Mouse (Mus musculus): Measurements from ENCODE around the gene Tirap. TPM values are rescaled to one million over a fixed set of nuclear protein-coding genes. Genes with fewer than 3 reads are reported as not detected.

Gene Tirap
- polyA plus RNA-seq, 1 experiment = 2.8 TPM

GRCm38 (mm10) chr9:35183359-35183758 is 16.7 kb downstream of the Tirap start:
- Histone ChIP-seq H3K27me3 (ENCODE audit: control insufficient read depth, insufficient read depth, low read length) (no peaks in the 10 kb centered on the region), H3K4me3 (replicated peaks; ENCODE audit: insufficient read depth, low read depth, low read length) (no peak overlapping the region), H3K27ac (ENCODE audit: insufficient read depth, low read length) (no peak overlapping the region), H3K4me1 (ENCODE audit: control insufficient read depth, insufficient read depth, low read length) (no peaks in the 10 kb centered on the region)
- no peak for DNase-seq
- 76% methylated on average over 5 of the region's 5 CpGs for WGBS
- no peak for TF ChIP-seq POLR2A (IDR thresholded peaks at IDR 0.05; ENCODE audit: borderline replicate concordance, insufficient read depth, low read length)
- no peak for TF ChIP-seq CTCF (IDR thresholded peaks at IDR 0.05; ENCODE audit: borderline replicate concordance, insufficient read depth, low read depth, low read length)

GRCm38 (mm10) chr9:35182832-35183231 is 17.3 kb downstream of the Tirap start:
- TF ChIP-seq POLR2A (IDR thresholded peaks at IDR 0.05; ENCODE audit: borderline replicate concordance, insufficient read depth, low read length) = no peak
- no peak for TF ChIP-seq CTCF (IDR thresholded peaks at IDR 0.05; ENCODE audit: borderline replicate concordance, insufficient read depth, low read depth, low read length)
- WGBS = 77% methylated on average over 2 of the region's 2 CpGs
- Histone ChIP-seq H3K27ac (ENCODE audit: insufficient read depth, low read length) (no peak overlapping the region), H3K4me3 (replicated peaks; ENCODE audit: insufficient read depth, low read depth, low read length) (no peak overlapping the region), H3K27me3 (ENCODE audit: control insufficient read depth, insufficient read depth, low read length) (no peaks in the 10 kb centered on the region), H3K4me1 (ENCODE audit: control insufficient read depth, insufficient read depth, low read length) (no peaks in the 10 kb centered on the region)
- no peak for DNase-seq

- no peaks in the 10 kb centered on the region for H3K27me3 ChIP-seq (ENCODE audit: control insufficient read depth, insufficient read depth, low read length)
- H3K27ac ChIP-seq (ENCODE audit: insufficient read depth, low read length) = no peak overlapping the region
- H3K4me1 ChIP-seq (ENCODE audit: control insufficient read depth, insufficient read depth, low read length) = no peaks in the 10 kb centered on the region
- no peak for TF ChIP-seq CTCF (IDR thresholded peaks at IDR 0.05; ENCODE audit: borderline replicate concordance, insufficient read depth, low read depth, low read length)
- TF ChIP-seq POLR2A (IDR thresholded peaks at IDR 0.05; ENCODE audit: borderline replicate concordance, insufficient read depth, low read length) = peak; percentile 40; the same call in 1 of the 2 replicates
- H3K4me3 ChIP-seq (replicated peaks; ENCODE audit: insufficient read depth, low read depth, low read length) = peak overlapping the region; percentile 70
- no peak for DNase-seq
- 37% methylated on average over 14 of the region's 14 CpGs for WGBS
These were observed 23.9 kb downstream of the Tirap start for GRCm38 (mm10) chr9:35176124-35176659.

GRCm38 (mm10) chr9:35175251-35176123 is 24.6 kb downstream of the Tirap start, which contains the start of gene Dcps:
Dcps (minus strand) TSS chr9:35176061.
- WGBS = under 1% methylated on average over 38 of the region's 38 CpGs
- no peaks in the 10 kb centered on the region for H3K27me3 ChIP-seq (ENCODE audit: control insufficient read depth, insufficient read depth, low read length)
- H3K4me1 ChIP-seq (ENCODE audit: control insufficient read depth, insufficient read depth, low read length) = no peaks in the 10 kb centered on the region
- peak; percentile 96 for DNase-seq
- H3K27ac ChIP-seq (ENCODE audit: insufficient read depth, low read length) = peak within 1 kb of the TSS; percentile 76
- peak within 1 kb of the TSS; percentile 70 for H3K4me3 ChIP-seq (replicated peaks; ENCODE audit: insufficient read depth, low read depth, low read length)
- TF ChIP-seq CTCF (IDR thresholded peaks at IDR 0.05; ENCODE audit: borderline replicate concordance, insufficient read depth, low read depth, low read length) = no peak
- TF ChIP-seq POLR2A (IDR thresholded peaks at IDR 0.05; ENCODE audit: borderline replicate concordance, insufficient read depth, low read length) = peak; percentile 76

GRCm38 (mm10) chr9:35173331-35173730 is 26.8 kb downstream of the Tirap start:
- WGBS = 83% methylated on average over 1 of the region's 1 CpGs
- DNase-seq = no peak

GRCm38 (mm10) chr9:35170071-35170470 is 30.0 kb downstream of the Tirap start:
- no peak for DNase-seq
- Histone ChIP-seq H3K27ac (ENCODE audit: insufficient read depth, low read length) (no peak overlapping the region), H3K4me1 (ENCODE audit: control insufficient read depth, insufficient read depth, low read length) (no peaks in the 10 kb centered on the region), H3K27me3 (ENCODE audit: control insufficient read depth, insufficient read depth, low read length) (no peaks in the 10 kb centered on the region), H3K4me3 (replicated peaks; ENCODE audit: insufficient read depth, low read depth, low read length) (no peak overlapping the region)
- WGBS = 90% methylated on average over 7 of the region's 7 CpGs
- no peak for TF ChIP-seq CTCF (IDR thresholded peaks at IDR 0.05; ENCODE audit: borderline replicate concordance, insufficient read depth, low read depth, low read length)
- no peak for TF ChIP-seq POLR2A (IDR thresholded peaks at IDR 0.05; ENCODE audit: borderline replicate concordance, insufficient read depth, low read length)

More at GRCm38 (mm10) chr9:35173331-35173730, 26.8 kb downstream of the Tirap start:
- H3K4me1 ChIP-seq (ENCODE audit: control insufficient read depth, insufficient read depth, low read length) = no peaks in the 10 kb centered on the region
- no peak overlapping the region for H3K4me3 ChIP-seq (replicated peaks; ENCODE audit: insufficient read depth, low read depth, low read length)
- no peak overlapping the region for H3K27ac ChIP-seq (ENCODE audit: insufficient read depth, low read length)
- no peaks in the 10 kb centered on the region for H3K27me3 ChIP-seq (ENCODE audit: control insufficient read depth, insufficient read depth, low read length)
- no peak for TF ChIP-seq POLR2A (IDR thresholded peaks at IDR 0.05; ENCODE audit: borderline replicate concordance, insufficient read depth, low read length)
- TF ChIP-seq CTCF (IDR thresholded peaks at IDR 0.05; ENCODE audit: borderline replicate concordance, insufficient read depth, low read depth, low read length) = no peak

- H3K27me3 ChIP-seq (ENCODE audit: control insufficient read depth, insufficient read depth, low read length) = no peaks in the 10 kb centered on the region
- no peak overlapping the region for H3K27ac ChIP-seq (ENCODE audit: insufficient read depth, low read length)
- no peak overlapping the region for H3K4me3 ChIP-seq (replicated peaks; ENCODE audit: insufficient read depth, low read depth, low read length)
- WGBS = 53% methylated on average over 9 of the region's 9 CpGs
- no peak for TF ChIP-seq CTCF (IDR thresholded peaks at IDR 0.05; ENCODE audit: borderline replicate concordance, insufficient read depth, low read depth, low read length)
- no peak for TF ChIP-seq POLR2A (IDR thresholded peaks at IDR 0.05; ENCODE audit: borderline replicate concordance, insufficient read depth, low read length)
- DNase-seq = no peak
- peaks cover 14% of the 10 kb centered on the region for H3K4me1 ChIP-seq (ENCODE audit: control insufficient read depth, insufficient read depth, low read length)
These were observed 33.1 kb downstream of the Tirap start for GRCm38 (mm10) chr9:35166798-35167635.

Measured in cerebellum, adult 2 months (tissue).